Mouse (Mus musculus): ENCODE measurements around the gene Pkd1l2.

DNA sequence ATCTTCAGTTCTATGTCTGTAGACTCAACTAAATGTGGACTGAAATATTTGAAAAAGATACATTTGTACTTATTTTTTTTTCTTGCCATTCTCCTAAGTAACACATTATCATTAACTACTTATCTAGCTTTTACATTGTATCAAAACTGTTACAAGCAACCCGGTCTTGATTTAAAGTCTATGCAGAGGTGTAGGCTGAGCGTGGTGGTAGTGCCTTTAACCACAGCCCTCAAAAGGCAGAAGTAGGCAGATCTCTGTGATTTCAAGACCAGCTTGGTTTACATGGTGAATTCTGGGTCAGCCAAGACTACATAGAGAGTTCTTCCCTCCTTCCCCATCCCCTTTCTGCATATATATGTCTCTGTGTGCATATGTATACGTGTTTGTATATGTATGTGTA, 38.7 kb downstream of the Pkd1l2 start:
- TF ChIP-seq CTCF (IDR thresholded peaks at IDR 0.05; ENCODE audit: low read depth) (no peak), EP300 (IDR thresholded peaks at IDR 0.05; ENCODE audit: low read depth) (no peak)

All from heart, postnatal 0 days (tissue).